Mouse (Mus musculus): ENCODE measurements around the gene Dnajc13. TPM values are rescaled to one million over a fixed set of nuclear protein-coding genes. Genes with fewer than 3 reads are reported as not detected.
A peak's percentile ranks its signal among the peaks of the same experiment; 100 is the strongest.

Gene Dnajc13
- polyA plus RNA-seq (2012; rRNA removed) = 19.4 and 21.3 TPM in 2 replicates

DNA sequence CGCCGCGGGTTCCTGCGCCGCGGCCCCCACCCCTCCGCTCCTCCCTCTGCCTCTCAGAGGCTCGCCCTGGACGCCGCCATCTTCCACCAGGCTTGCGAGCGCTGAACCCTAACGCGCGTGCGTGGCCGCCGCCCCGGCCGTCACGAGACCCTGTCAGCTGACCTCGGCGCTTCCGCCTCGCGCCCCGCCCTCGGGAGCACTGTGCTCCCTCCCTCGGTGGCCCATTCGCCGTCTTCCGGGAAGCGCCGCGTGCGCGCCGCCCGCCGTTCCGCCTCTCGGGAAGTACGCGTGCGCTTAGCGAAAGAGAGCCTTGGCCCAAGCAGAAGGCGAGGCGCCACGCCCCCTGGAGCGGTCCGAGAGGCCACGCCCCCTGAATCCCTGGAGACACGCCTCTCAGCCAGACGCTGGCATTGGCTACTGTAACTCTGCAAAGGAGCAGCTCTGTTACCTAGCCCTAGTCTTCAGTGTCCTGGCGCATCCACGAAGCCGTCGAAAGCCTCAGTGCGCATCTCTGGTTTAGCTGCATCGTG is at the start of gene Dnajc13:
Dnajc13 (minus strand) TSS at position 108 of the 530 bp plus-strand sequence.
- peak; percentile 98 for DNase-seq
- H3K4me3 ChIP-seq (replicated peaks; ENCODE audit: extremely low read depth, low read depth, low read length) = peak within 1 kb of the TSS; percentile 64
- TF ChIP-seq POLR2A (IDR thresholded peaks at IDR 0.05; ENCODE audit: borderline replicate concordance, extremely low read depth, low read depth, low read length) = peak; percentile 71; the same call in 1 of the 2 replicates
- TF ChIP-seq CTCF (IDR thresholded peaks at IDR 0.05; ENCODE audit: insufficient read depth, low read length) = no peak
- WGBS = 1% methylated on average over 55 of the region's 60 CpGs
- peaks cover 2% of the 10 kb centered on the region; the same call in 1 of the 2 replicates for H3K4me1 ChIP-seq (ENCODE audit: control insufficient read depth, insufficient read depth, low read length)

DNA sequence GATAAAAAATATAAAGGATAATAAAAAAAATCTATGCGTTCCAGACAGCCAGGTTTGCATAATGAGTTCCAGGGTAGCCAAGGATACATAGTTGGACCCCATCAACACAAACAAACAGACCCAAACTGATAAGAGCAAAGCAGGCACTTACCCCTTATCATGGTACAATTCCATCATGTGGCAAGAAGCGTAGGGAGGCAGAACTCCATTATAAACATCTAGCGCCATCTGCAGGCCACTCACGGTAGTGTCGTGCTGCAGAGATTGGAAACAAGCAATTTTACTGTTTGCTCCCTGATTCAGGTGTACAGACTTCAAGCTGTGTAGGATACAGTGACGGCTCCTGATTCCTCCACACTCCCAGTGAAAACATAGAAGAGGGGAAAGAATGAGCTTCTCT is 44.0 kb upstream of the Dnajc13 start:
- peak; percentile 80 for TF ChIP-seq CTCF (IDR thresholded peaks at IDR 0.05; ENCODE audit: insufficient read depth, low read length)
- TF ChIP-seq POLR2A (IDR thresholded peaks at IDR 0.05; ENCODE audit: borderline replicate concordance, extremely low read depth, low read depth, low read length) = no peak
- Histone ChIP-seq H3K4me3 (replicated peaks; ENCODE audit: extremely low read depth, low read depth, low read length) (no peak overlapping the region), H3K4me1 (ENCODE audit: control insufficient read depth, insufficient read depth, low read length) (no peaks in the 10 kb centered on the region)
- WGBS = 10% methylated on average over 6 of the region's 6 CpGs
- DNase-seq = peak; percentile 51

DNA sequence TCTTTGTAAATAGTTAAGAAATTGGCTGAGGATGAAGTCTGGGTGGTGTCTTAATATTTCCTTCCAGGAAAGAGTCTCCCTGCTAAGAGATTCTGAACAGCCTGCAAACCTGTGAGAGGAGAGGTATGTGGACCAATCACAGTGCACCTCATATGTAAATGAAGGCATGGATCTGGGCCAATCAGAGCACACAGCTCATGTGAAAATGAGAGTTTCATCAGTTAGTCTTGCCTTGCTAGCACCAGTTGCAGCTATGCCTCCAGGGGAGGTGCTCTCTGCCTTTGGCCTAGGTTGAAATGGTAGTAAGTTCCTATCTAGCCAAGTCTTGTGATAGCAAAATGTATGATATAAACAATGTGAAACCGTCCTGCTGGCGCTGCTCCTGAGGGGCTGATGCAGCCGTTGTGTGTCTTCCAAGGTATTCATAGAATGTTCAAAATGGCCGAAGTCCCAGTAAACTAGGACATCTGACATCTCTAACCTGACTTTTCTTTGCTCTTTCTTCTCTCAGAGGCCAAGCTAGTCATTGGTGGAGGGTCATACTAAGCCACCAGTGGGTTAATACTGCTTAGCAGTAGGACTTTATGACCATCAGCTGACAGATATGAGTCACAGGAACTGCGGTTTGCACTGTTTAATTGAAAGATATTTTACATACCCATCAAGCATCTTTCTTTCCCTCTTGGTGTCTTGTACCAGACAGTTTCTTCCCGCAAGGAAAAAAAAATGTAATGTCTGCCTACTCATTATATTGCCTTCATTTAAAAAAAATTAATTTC is 42.8 kb upstream of the Dnajc13 start:
- no peak for TF ChIP-seq CTCF (IDR thresholded peaks at IDR 0.05; ENCODE audit: insufficient read depth, low read length)
- no peak for TF ChIP-seq POLR2A (IDR thresholded peaks at IDR 0.05; ENCODE audit: borderline replicate concordance, extremely low read depth, low read depth, low read length)
- no peak for DNase-seq
- 77% methylated on average over 6 of the region's 6 CpGs for WGBS
- no peak overlapping the region for H3K4me3 ChIP-seq (replicated peaks; ENCODE audit: extremely low read depth, low read depth, low read length)
- H3K4me1 ChIP-seq (ENCODE audit: control insufficient read depth, insufficient read depth, low read length) = no peaks in the 10 kb centered on the region

DNA sequence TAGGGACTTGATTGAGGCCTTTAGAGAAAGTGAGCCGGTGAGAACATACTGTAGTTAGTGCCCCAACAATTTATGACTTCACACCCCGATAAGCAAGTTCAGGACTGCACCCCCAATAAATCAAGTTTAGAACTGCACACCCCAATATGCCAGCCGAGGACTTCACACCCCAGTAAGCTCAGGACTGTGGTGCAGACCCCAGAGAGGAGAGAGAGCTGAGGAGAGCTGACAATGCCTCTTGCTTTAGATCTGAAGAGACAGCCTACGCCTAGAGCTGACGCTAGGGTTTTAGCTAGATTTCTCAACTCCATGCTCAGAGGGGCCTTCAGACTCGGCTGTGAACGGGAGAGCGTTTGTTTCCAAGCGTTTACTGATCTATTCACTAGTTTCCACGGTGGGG is 42.1 kb upstream of the Dnajc13 start:
- WGBS = 70% methylated on average over 10 of the region's 10 CpGs

DNA sequence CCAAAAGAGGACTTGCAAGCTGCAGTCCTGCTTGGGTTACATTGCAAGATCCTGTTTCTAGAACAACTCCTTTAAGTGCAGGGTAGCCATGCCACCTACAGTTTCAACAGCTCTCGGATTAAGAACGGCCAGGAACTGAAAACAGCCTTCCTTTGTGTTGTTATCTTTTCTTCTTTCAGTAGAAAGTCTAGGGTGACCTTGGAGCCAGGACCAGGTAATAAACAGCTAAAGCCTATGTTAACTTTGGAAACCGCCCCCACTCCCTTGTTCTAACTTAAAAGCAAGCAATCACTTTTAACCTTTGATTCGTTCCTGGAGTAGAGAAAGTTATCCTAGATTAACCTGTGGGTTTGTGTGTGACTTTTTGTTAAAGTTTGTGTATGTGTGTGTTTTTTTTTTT is 41.6 kb upstream of the Dnajc13 start:
- DNase-seq = no peak
- WGBS = 64% methylated on average over 4 of the region's 4 CpGs
- TF ChIP-seq CTCF (IDR thresholded peaks at IDR 0.05; ENCODE audit: insufficient read depth, low read length) = no peak
- no peak overlapping the region for H3K4me3 ChIP-seq (replicated peaks; ENCODE audit: extremely low read depth, low read depth, low read length)
- H3K4me1 ChIP-seq (ENCODE audit: control insufficient read depth, insufficient read depth, low read length) = no peaks in the 10 kb centered on the region

More for the DNA sequence above, 42.1 kb upstream of the Dnajc13 start:
- TF ChIP-seq POLR2A (IDR thresholded peaks at IDR 0.05; ENCODE audit: borderline replicate concordance, extremely low read depth, low read depth, low read length) (no peak), CTCF (IDR thresholded peaks at IDR 0.05; ENCODE audit: insufficient read depth, low read length) (no peak)
- no peak overlapping the region for H3K4me3 ChIP-seq (replicated peaks; ENCODE audit: extremely low read depth, low read depth, low read length)
- no peak for DNase-seq
- no peaks in the 10 kb centered on the region for H3K4me1 ChIP-seq (ENCODE audit: control insufficient read depth, insufficient read depth, low read length)

DNA sequence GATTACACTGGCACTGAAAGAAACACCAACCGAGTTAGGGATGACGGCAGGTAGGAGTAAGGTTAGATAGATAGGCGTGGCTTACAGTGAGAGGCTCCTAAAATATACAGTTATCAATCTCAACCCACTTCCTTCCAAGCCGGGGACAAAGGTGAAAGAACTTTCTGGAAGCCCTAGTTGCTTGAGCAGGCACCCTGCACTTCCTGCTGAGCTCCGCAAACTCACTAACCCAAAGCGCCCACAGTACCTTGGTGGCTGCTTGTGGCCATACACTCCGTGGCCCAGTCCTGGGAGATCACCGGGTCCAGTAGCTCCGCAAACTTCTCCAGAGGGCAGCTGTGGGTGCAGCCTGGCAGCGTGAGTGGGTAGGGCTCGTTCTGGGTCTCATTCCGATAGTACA is 37.8 kb upstream of the Dnajc13 start:
- 63% methylated on average over 12 of the region's 12 CpGs for WGBS
- DNase-seq = no peak
- TF ChIP-seq POLR2A (IDR thresholded peaks at IDR 0.05; ENCODE audit: borderline replicate concordance, extremely low read depth, low read depth, low read length) (no peak), CTCF (IDR thresholded peaks at IDR 0.05; ENCODE audit: insufficient read depth, low read length) (no peak)
- Histone ChIP-seq H3K4me3 (replicated peaks; ENCODE audit: extremely low read depth, low read depth, low read length) (no peak overlapping the region), H3K4me1 (ENCODE audit: control insufficient read depth, insufficient read depth, low read length) (no peaks in the 10 kb centered on the region)

DNA sequence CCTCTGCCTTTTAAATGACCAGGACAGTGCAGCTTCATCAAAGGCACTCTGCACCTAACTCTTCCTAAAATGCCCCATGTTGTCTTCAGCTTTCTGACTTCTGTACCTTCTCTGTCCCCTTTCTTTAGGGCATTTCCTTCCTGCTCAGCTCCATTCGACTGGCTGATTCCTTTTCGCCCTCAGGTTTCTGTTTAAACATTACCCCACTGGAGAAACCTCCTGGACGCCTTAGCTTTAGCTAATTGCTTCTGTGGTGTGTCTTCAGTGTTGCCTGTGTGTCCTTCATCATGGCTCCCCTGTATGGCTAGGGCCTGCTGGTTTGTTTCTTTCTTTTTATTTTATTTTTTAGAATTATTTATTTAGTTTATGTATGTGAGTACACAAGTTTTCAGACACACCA is 34.3 kb upstream of the Dnajc13 start:
- DNase-seq = no peak
- TF ChIP-seq POLR2A (IDR thresholded peaks at IDR 0.05; ENCODE audit: borderline replicate concordance, extremely low read depth, low read depth, low read length) = no peak
- no peak overlapping the region for H3K4me3 ChIP-seq (replicated peaks; ENCODE audit: extremely low read depth, low read depth, low read length)
- WGBS = 56% methylated on average over 3 of the region's 3 CpGs
- H3K4me1 ChIP-seq (ENCODE audit: control insufficient read depth, insufficient read depth, low read length) = no peaks in the 10 kb centered on the region

DNA sequence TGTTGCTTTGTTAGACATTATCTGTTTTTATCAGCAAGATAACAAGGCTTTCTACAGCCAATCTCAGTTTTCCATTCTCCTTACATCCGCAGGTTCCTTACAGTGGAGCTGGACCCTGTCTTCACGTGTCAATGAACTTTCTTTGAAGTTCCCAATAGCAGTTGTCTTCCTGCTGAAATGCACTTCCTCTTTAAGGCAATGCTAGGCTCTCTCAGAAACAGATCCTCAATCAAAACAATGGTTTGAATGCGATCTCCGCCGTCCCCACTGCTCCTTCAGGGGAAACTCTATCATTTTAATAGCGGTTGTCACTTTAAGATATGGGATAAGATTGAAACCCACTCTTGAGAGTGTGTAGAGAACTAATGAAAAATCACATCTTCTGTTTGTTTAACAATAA is 22.2 kb upstream of the Dnajc13 start:
- H3K4me1 ChIP-seq (ENCODE audit: control insufficient read depth, insufficient read depth, low read length) = no peaks in the 10 kb centered on the region
- no peak for TF ChIP-seq POLR2A (IDR thresholded peaks at IDR 0.05; ENCODE audit: borderline replicate concordance, extremely low read depth, low read depth, low read length)
- no peak for TF ChIP-seq CTCF (IDR thresholded peaks at IDR 0.05; ENCODE audit: insufficient read depth, low read length)
- WGBS = 35% methylated on average over 6 of the region's 6 CpGs
- no peak overlapping the region for H3K4me3 ChIP-seq (replicated peaks; ENCODE audit: extremely low read depth, low read depth, low read length)
- no peak for DNase-seq

DNA sequence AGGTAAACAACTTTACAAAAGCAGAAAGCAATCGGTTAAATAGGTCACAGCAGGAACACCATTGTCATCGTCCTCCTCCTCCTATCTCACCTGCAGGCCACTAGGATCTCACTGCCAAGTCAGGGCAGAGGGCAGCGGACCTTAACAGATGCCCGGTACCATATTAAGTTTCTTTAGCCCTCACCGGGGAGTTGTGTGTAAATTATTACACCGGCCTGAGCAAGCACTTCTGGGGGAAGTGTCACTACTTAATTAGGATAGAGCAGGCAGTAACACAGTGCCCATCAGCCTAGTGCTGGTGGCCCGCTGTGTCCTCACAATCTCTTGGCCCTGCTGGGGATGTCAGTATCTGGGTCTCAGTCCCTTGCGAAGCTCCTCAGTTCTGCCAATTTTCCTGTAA is 19.8 kb upstream of the Dnajc13 start:
- no peak for DNase-seq
- Histone ChIP-seq H3K4me1 (ENCODE audit: control insufficient read depth, insufficient read depth, low read length) (no peaks in the 10 kb centered on the region), H3K4me3 (replicated peaks; ENCODE audit: extremely low read depth, low read depth, low read length) (no peak overlapping the region)
- no peak for TF ChIP-seq POLR2A (IDR thresholded peaks at IDR 0.05; ENCODE audit: borderline replicate concordance, extremely low read depth, low read depth, low read length)
- no peak for TF ChIP-seq CTCF (IDR thresholded peaks at IDR 0.05; ENCODE audit: insufficient read depth, low read length)
- 52% methylated on average over 8 of the region's 8 CpGs for WGBS

DNA sequence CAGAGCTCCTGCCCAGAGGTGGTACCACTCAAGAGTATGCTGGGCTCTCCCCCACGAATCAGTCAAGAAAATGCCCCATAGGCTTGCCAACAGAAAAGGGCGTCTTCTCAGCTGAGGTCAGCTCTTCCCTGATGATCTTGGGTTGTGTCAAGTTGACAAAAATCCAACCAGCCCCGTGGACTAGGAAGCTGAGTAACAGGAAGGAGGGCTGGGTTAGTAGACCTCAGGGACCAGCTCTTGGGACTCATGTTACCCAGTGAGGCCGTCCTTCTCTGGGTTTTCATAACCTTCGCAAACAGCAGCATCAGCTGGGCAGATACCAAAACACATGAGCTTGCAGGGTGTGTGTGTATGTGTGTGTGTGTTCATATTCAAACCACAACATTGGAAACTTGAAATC is 19.0 kb upstream of the Dnajc13 start:
- no peak for DNase-seq
- H3K4me3 ChIP-seq (replicated peaks; ENCODE audit: extremely low read depth, low read depth, low read length) = no peak overlapping the region
- H3K4me1 ChIP-seq (ENCODE audit: control insufficient read depth, insufficient read depth, low read length) = no peaks in the 10 kb centered on the region
- WGBS = 64% methylated on average over 5 of the region's 5 CpGs
- TF ChIP-seq POLR2A (IDR thresholded peaks at IDR 0.05; ENCODE audit: borderline replicate concordance, extremely low read depth, low read depth, low read length) (no peak), CTCF (IDR thresholded peaks at IDR 0.05; ENCODE audit: insufficient read depth, low read length) (no peak)
